Mouse (Mus musculus) heart, embryonic 13.5 days (tissue): Measurements from ENCODE around the gene Sipa1l1. TPM values are rescaled to one million over a fixed set of nuclear protein-coding genes. Genes with fewer than 3 reads are reported as not detected.
A peak's percentile ranks its signal among the peaks of the same experiment; 100 is the strongest.

Source experiments
- ATAC-seq: fragments of 200-750 bp; cut with Nextera tagmentation; 2 replicates; pipeline ENCODE4 v1.8.0; 2017; ENCODE audit warnings: moderate TSS enrichment; ENCODE audit not compliant: insufficient number of reproducible peaks, low FRiP score, low TSS enrichment; ENCODE audit errors: extremely low read depth
- H3K27ac ChIP-seq: fragments of 300-500 bp; sonication (generic); replicated peaks from 2 replicates; pipeline ENCODE4 v1.5.1; 2015; ENCODE audit warnings: moderate library complexity, mild to moderate bottlenecking, inconsistent platforms
- H3K27me3 ChIP-seq: fragments of 300-500 bp; sonication (generic); replicated peaks from 2 replicates; pipeline ENCODE4 v1.6.1; 2015; ENCODE audit warnings: mild to moderate bottlenecking, inconsistent platforms
- H3K36me3 ChIP-seq: fragments of 300-500 bp; sonication (generic); 2 replicates; pipeline ENCODE4 v1.6.1; 2015; ENCODE audit warnings: mild to moderate bottlenecking, inconsistent platforms
- H3K4me1 ChIP-seq: fragments of 300-500 bp; sonication (generic); 2 replicates; pipeline ENCODE4 v1.6.1; 2015; ENCODE audit warnings: inconsistent platforms
- H3K4me2 ChIP-seq: fragments of 300-500 bp; sonication (generic); 2 replicates; pipeline ENCODE4 v1.6.1; 2015; ENCODE audit warnings: inconsistent platforms, mild to moderate bottlenecking, moderate library complexity
- H3K4me3 ChIP-seq: fragments of 300-500 bp; sonication (generic); 2 replicates; pipeline ENCODE4 v1.5.1; 2015; ENCODE audit warnings: moderate library complexity, mild to moderate bottlenecking, inconsistent platforms
- H3K9ac ChIP-seq: fragments of 300-500 bp; sonication (generic); 2 replicates; pipeline ENCODE4 v1.6.1; 2015; ENCODE audit warnings: inconsistent platforms, mild to moderate bottlenecking, moderate library complexity
- H3K9me3 ChIP-seq: fragments of 300-500 bp; sonication (generic); 2 replicates; pipeline ENCODE4 v1.6.1; 2016; ENCODE audit warnings: inconsistent platforms
- WGBS: fragments of 180-500 bp; shearing (Covaris S2); methylation state at CpG from one replicate; pipeline ENCODE4 v1.1.7; 2015; ENCODE audit warnings: mixed read lengths; 5-methylcytosine and 5-hydroxymethylcytosine counted together
- polyA plus RNA-seq: library from polyadenylated mRNA; unstranded; fragments of >200 nt; fragmentation: Nextera tagmentation; extraction: Ambion mirVana; gene quantifications from 2 replicates; pipeline ENCODE4 v1.2.1, GENCODE M21; 2015

Gene Sipa1l1
- polyA plus RNA-seq, 1 experiment from 2014 or later: 19.9 TPM

GRCm38 (mm10) chr12:82446609-82447024 lies 277.5 kb downstream of the Sipa1l1 start:
- Histone ChIP-seq H3K9ac (no peak overlapping the region), H3K27ac (no peak overlapping the region), H3K27me3 (no peaks in the 10 kb centered on the region), H3K4me3 (no peak overlapping the region), H3K4me2 (no peak overlapping the region), H3K9me3 (no peaks in the 10 kb centered on the region), H3K4me1 (no peaks in the 10 kb centered on the region), H3K36me3 (peaks cover 82% of the 10 kb centered on the region)
- ATAC-seq: no peak
- 85% methylated on average over 8 of the region's 8 CpGs for WGBS

- Histone ChIP-seq H3K36me3 (peaks cover 86% of the 10 kb centered on the region), H3K27me3 (no peaks in the 10 kb centered on the region), H3K4me3 (no peak overlapping the region), H3K4me1 (no peaks in the 10 kb centered on the region), H3K9me3 (peaks cover 5% of the 10 kb centered on the region; the same call in 1 of the 2 replicates), H3K27ac (no peak overlapping the region), H3K9ac (no peak overlapping the region), H3K4me2 (no peak overlapping the region)
- no peak for ATAC-seq
- 72% methylated on average over 9 of the region's 9 CpGs for WGBS
Observed at GRCm38 (mm10) chr12:82448129-82448815, 279.2 kb downstream of the Sipa1l1 start.

GRCm38 (mm10) chr12:82452428-82452827 lies 283.3 kb downstream of the Sipa1l1 start:
- Histone ChIP-seq H3K4me1 (no peaks in the 10 kb centered on the region), H3K27me3 (no peaks in the 10 kb centered on the region), H3K9ac (no peak overlapping the region), H3K4me2 (no peak overlapping the region), H3K9me3 (peaks cover 5% of the 10 kb centered on the region; the same call in 1 of the 2 replicates), H3K27ac (no peak overlapping the region), H3K4me3 (no peak overlapping the region), H3K36me3 (peaks cover 48% of the 10 kb centered on the region)
- WGBS: 73% methylated on average over 2 of the region's 2 CpGs
- no peak for ATAC-seq

- no peak overlapping the region for H3K9ac ChIP-seq
- H3K4me3 ChIP-seq: no peak overlapping the region
- H3K9me3 ChIP-seq: peaks cover 5% of the 10 kb centered on the region; the same call in 1 of the 2 replicates
- H3K4me2 ChIP-seq: no peak overlapping the region
- H3K36me3 ChIP-seq: peaks cover 28% of the 10 kb centered on the region
- no peaks in the 10 kb centered on the region for H3K4me1 ChIP-seq
- H3K27me3 ChIP-seq: no peaks in the 10 kb centered on the region
- 73% methylated on average over 6 of the region's 6 CpGs for WGBS
- no peak for ATAC-seq
- H3K27ac ChIP-seq: no peak overlapping the region
Observed at GRCm38 (mm10) chr12:82454415-82454814, 285.3 kb downstream of the Sipa1l1 start.

GRCm38 (mm10) chr12:82455700-82456413 lies 286.7 kb downstream of the Sipa1l1 start:
- H3K9ac ChIP-seq: no peak overlapping the region
- no peak overlapping the region for H3K4me2 ChIP-seq
- H3K4me3 ChIP-seq: no peak overlapping the region
- H3K36me3 ChIP-seq: peaks cover 16% of the 10 kb centered on the region
- ATAC-seq: no peak
- no peaks in the 10 kb centered on the region for H3K27me3 ChIP-seq
- H3K4me1 ChIP-seq: no peaks in the 10 kb centered on the region
- peaks cover 5% of the 10 kb centered on the region; the same call in 1 of the 2 replicates for H3K9me3 ChIP-seq
- WGBS: 70% methylated on average over 10 of the region's 10 CpGs
- no peak overlapping the region for H3K27ac ChIP-seq

GRCm38 (mm10) chr12:82456414-82456805 lies 287.3 kb downstream of the Sipa1l1 start:
- H3K27ac ChIP-seq: no peak overlapping the region
- WGBS: 60% methylated on average over 1 of the region's 1 CpGs
- no peaks in the 10 kb centered on the region for H3K27me3 ChIP-seq
- no peak overlapping the region for H3K4me2 ChIP-seq
- peaks cover 5% of the 10 kb centered on the region; the same call in 1 of the 2 replicates for H3K9me3 ChIP-seq
- no peak for ATAC-seq
- H3K9ac ChIP-seq: no peak overlapping the region
- no peak overlapping the region for H3K4me3 ChIP-seq
- no peaks in the 10 kb centered on the region for H3K4me1 ChIP-seq
- peaks cover 13% of the 10 kb centered on the region for H3K36me3 ChIP-seq

- Histone ChIP-seq H3K36me3 (peaks cover 4% of the 10 kb centered on the region), H3K27me3 (no peaks in the 10 kb centered on the region), H3K9ac (no peak overlapping the region), H3K4me3 (no peak overlapping the region), H3K4me1 (no peaks in the 10 kb centered on the region), H3K9me3 (peaks cover 2% of the 10 kb centered on the region; the same call in 1 of the 2 replicates), H3K4me2 (no peak overlapping the region), H3K27ac (no peak overlapping the region)
- 89% methylated on average over 6 of the region's 6 CpGs for WGBS
- ATAC-seq: no peak
Observed at GRCm38 (mm10) chr12:82457609-82458008, 288.5 kb downstream of the Sipa1l1 start.

- WGBS: 83% methylated on average over 8 of the region's 8 CpGs
- Histone ChIP-seq H3K27me3 (no peaks in the 10 kb centered on the region), H3K4me2 (no peak overlapping the region), H3K4me3 (no peak overlapping the region), H3K9me3 (no peaks in the 10 kb centered on the region), H3K27ac (no peak overlapping the region), H3K4me1 (no peaks in the 10 kb centered on the region), H3K36me3 (no peaks in the 10 kb centered on the region; the same call in 1 of the 2 replicates), H3K9ac (no peak overlapping the region)
- ATAC-seq: no peak
Observed at GRCm38 (mm10) chr12:82458017-82458416, 288.9 kb downstream of the Sipa1l1 start.

GRCm38 (mm10) chr12:82467234-82467633 lies 298.1 kb downstream of the Sipa1l1 start:
- no peak overlapping the region for H3K4me2 ChIP-seq
- H3K27ac ChIP-seq: no peak overlapping the region
- no peaks in the 10 kb centered on the region for H3K27me3 ChIP-seq
- WGBS: 78% methylated on average over 5 of the region's 5 CpGs
- H3K9me3 ChIP-seq: no peaks in the 10 kb centered on the region
- H3K4me1 ChIP-seq: peaks cover 31% of the 10 kb centered on the region
- H3K36me3 ChIP-seq: no peaks in the 10 kb centered on the region
- no peak overlapping the region for H3K9ac ChIP-seq
- no peak overlapping the region for H3K4me3 ChIP-seq
- no peak for ATAC-seq

GRCm38 (mm10) chr12:82467641-82468040 lies 298.5 kb downstream of the Sipa1l1 start:
- ATAC-seq: no peak
- H3K27ac ChIP-seq: no peak overlapping the region
- 37% methylated on average over 2 of the region's 2 CpGs for WGBS

GRCm38 (mm10) chr12:82468416-82468815 lies 299.3 kb downstream of the Sipa1l1 start:
- peaks cover 31% of the 10 kb centered on the region for H3K4me1 ChIP-seq
- 0 out of 2 replicates have a peak overlapping the region, but pooled peaks have one; percentile 10 for H3K27ac ChIP-seq
- no peak for ATAC-seq
- H3K36me3 ChIP-seq: no peaks in the 10 kb centered on the region
- H3K27me3 ChIP-seq: no peaks in the 10 kb centered on the region
- H3K4me2 ChIP-seq: no peak overlapping the region
- H3K9me3 ChIP-seq: no peaks in the 10 kb centered on the region
- H3K4me3 ChIP-seq: no peak overlapping the region
- peak overlapping the region; percentile 21; the same call in 1 of the 2 replicates for H3K9ac ChIP-seq
- WGBS: 32% methylated on average over 5 of the region's 5 CpGs

More at GRCm38 (mm10) chr12:82467641-82468040, 298.5 kb downstream of the Sipa1l1 start:
- Histone ChIP-seq H3K9ac (no peak overlapping the region), H3K9me3 (no peaks in the 10 kb centered on the region), H3K36me3 (no peaks in the 10 kb centered on the region), H3K4me1 (peaks cover 31% of the 10 kb centered on the region), H3K4me2 (no peak overlapping the region), H3K27me3 (no peaks in the 10 kb centered on the region), H3K4me3 (no peak overlapping the region)
